Comparison of ENCODE assay signal across 20 mouse cellular contexts in the genomic region with DNA sequence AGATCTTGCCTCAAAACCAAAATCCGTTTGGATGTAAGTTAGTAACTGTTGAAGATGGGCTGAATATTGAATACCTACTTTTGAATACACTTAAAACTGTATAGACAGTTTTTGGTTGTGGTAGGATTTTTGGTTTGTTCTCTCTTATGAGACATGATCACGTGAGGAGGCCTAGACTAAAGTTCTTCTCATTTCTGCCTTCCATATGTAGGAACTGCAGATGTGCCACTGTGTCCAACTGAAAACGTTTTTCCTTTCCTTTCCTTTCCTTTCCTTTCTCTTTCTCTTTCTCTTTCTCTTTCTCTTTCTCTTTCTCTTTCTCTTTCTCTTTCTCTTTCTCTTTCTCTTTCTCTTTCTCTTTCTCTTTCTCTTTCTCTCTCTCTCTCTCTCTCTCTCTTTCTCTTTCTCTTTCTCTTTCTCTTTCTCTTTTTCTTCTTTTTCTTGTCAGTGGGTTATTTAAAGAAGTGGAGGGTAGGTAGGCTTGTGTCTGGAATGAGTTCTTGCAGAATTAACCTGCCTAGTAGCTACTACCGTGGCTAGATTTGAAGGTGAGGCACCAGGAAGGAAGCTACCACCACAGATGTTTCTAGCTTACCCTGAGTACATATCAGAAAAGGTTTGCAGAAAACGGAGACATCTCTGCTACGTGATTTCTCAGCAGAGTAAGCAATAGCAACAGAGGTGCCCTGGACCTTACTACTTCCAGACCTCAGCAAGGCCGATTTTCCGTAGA.
"Had no signal": no experiment of that assay in that cellular context is flagged by ENCODE, and none has a peak within 500 bp of the region (broad histone marks: within the 10 kb centered on the region; RNA-seq: fewer than 3 reads in every experiment).

No protein-coding gene starts in this region.

- H3K27ac ChIP-seq: kidney, embryonic 15.5 days; limb, embryonic 10.5 days; limb, embryonic 13.5 days; liver, embryonic 12.5 days; liver, embryonic 15.5 days; lung, embryonic 15.5 days; midbrain, embryonic 12.5 days; midbrain, embryonic 15.5 days; stomach, embryonic 15.5 days had no signal

- H3K4me3 ChIP-seq: kidney, embryonic 15.5 days; limb, embryonic 10.5 days; limb, embryonic 13.5 days; liver, embryonic 12.5 days; liver, embryonic 15.5 days; lung, embryonic 15.5 days; midbrain, embryonic 12.5 days; midbrain, embryonic 15.5 days; myocyte; stomach, embryonic 15.5 days had no signal

- H3K9ac ChIP-seq: kidney, embryonic 15.5 days; limb, embryonic 13.5 days; liver, embryonic 12.5 days; liver, embryonic 15.5 days; lung, embryonic 15.5 days; midbrain, embryonic 12.5 days; midbrain, embryonic 15.5 days; stomach, embryonic 15.5 days had no signal

- H3K4me2 ChIP-seq: kidney, embryonic 15.5 days; limb, embryonic 13.5 days; liver, embryonic 12.5 days; liver, embryonic 15.5 days; lung, embryonic 15.5 days; midbrain, embryonic 12.5 days; midbrain, embryonic 15.5 days; stomach, embryonic 15.5 days had no signal

- H3K36me3 ChIP-seq: midbrain, embryonic 15.5 days; stomach, embryonic 15.5 days had no signal

- H3K4me1 ChIP-seq: limb, embryonic 10.5 days; limb, embryonic 13.5 days; lung, embryonic 15.5 days; midbrain, embryonic 12.5 days; midbrain, embryonic 15.5 days; stomach, embryonic 15.5 days had no signal

- H3K9me3 ChIP-seq: kidney, embryonic 15.5 days; limb, embryonic 10.5 days; limb, embryonic 13.5 days; liver, embryonic 12.5 days; liver, embryonic 15.5 days; lung, embryonic 15.5 days; midbrain, embryonic 12.5 days; midbrain, embryonic 15.5 days; stomach, embryonic 15.5 days had no signal

- ATAC-seq: liver, embryonic 12.5 days; midbrain, embryonic 15.5 days had no signal

- H3K27me3 ChIP-seq: kidney, embryonic 15.5 days; limb, embryonic 13.5 days; liver, embryonic 12.5 days; liver, embryonic 15.5 days; lung, embryonic 15.5 days; midbrain, embryonic 12.5 days; midbrain, embryonic 15.5 days; stomach, embryonic 15.5 days had no signal

- DNase-seq: kidney, adult 11 months; kidney, adult 8-10 months; kidney, postnatal 14 days; kidney, postnatal 4 days; liver; lung, adult 18-20 months; lung, postnatal 10 days; lung, postnatal 36 days; thymus, postnatal 14 days; thymus, postnatal 4 days had no signal
